Mouse (Mus musculus) heart, embryonic 10.5 days (tissue): ENCODE measurements around the gene Tmem37. TPM values are rescaled to one million over a fixed set of nuclear protein-coding genes. Genes with fewer than 3 reads are reported as not detected.

Experiments
- DNase-seq: peaks from one replicate; pipeline ENCODE4 v3.0.0-alpha.2; 2017; ENCODE audit warnings: low spot score
- H3K27ac ChIP-seq: fragments of 300-500 bp; sonication (generic); 2 replicates; pipeline ENCODE4 v1.5.1; 2016; ENCODE audit warnings: mild to moderate bottlenecking
- H3K27me3 ChIP-seq: fragments of 300-500 bp; sonication (generic); 2 replicates; pipeline ENCODE4 v1.6.1; 2016; ENCODE audit warnings: mild to moderate bottlenecking; ENCODE audit not compliant: poor library complexity, insufficient read depth, severe bottlenecking
- H3K36me3 ChIP-seq: fragments of 300-500 bp; sonication (generic); 2 replicates; pipeline ENCODE4 v1.6.1; 2016; ENCODE audit warnings: mild to moderate bottlenecking, moderate library complexity
- H3K4me1 ChIP-seq: fragments of 300-500 bp; sonication (generic); 2 replicates; pipeline ENCODE4 v1.6.1; 2016; ENCODE audit warnings: mild to moderate bottlenecking
- H3K4me3 ChIP-seq: fragments of 300-500 bp; sonication (generic); 2 replicates; pipeline ENCODE4 v1.5.1; 2016; ENCODE audit warnings: mild to moderate bottlenecking, moderate library complexity
- H3K9me3 ChIP-seq: fragments of 300-500 bp; sonication (generic); 2 replicates; pipeline ENCODE4 v1.6.1; 2016; ENCODE audit warnings: mild to moderate bottlenecking, moderate library complexity
- whole genome bisulfite sequencing: fragments of 180-500 bp; shearing (Covaris S2); methylation state at CpG from one replicate; pipeline ENCODE4 v1.1.7; 2016; 5-methylcytosine and 5-hydroxymethylcytosine counted together
- polyA plus RNA-seq: library from polyadenylated mRNA; unstranded; fragments of >200 nt; fragmentation: Nextera tagmentation; extraction: Ambion mirVana; gene quantifications from 2 replicates; pipeline ENCODE4 v1.2.1, GENCODE M21; 2016

Gene Tmem37
- polyA plus RNA-seq, 1 experiment from 2014 or later = 22.5 TPM

DNA sequence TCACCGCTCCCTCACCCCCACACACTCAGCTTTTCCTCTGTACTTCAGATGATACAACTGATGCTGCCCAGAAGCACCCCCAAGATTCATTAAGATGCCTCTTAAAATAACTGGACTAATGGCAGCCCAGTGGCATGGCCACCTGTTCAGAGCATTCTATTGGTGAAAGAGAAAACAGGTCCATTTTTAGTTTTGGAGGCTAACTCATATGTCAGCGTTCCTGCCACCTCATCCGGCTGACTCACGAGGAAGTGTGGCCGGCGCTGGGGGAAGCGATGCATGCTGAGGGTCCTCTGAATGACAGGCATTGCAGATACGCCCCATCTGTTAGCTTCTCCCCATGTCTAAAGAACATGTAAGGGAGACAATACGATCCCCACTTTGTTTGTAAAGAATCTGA lies 35.3 kb downstream of the Tmem37 start:
- peaks cover 6% of the 10 kb centered on the region; the same call in 1 of the 2 replicates for H3K27me3 ChIP-seq
- 76% methylated on average over 9 of the region's 9 CpGs for WGBS
- no peak for DNase-seq
- H3K4me3 ChIP-seq = no peak overlapping the region
- H3K4me1 ChIP-seq = peaks cover 5% of the 10 kb centered on the region; the same call in 1 of the 2 replicates
- no peaks in the 10 kb centered on the region for H3K36me3 ChIP-seq
- H3K9me3 ChIP-seq = no peaks in the 10 kb centered on the region
- no peak overlapping the region for H3K27ac ChIP-seq

DNA sequence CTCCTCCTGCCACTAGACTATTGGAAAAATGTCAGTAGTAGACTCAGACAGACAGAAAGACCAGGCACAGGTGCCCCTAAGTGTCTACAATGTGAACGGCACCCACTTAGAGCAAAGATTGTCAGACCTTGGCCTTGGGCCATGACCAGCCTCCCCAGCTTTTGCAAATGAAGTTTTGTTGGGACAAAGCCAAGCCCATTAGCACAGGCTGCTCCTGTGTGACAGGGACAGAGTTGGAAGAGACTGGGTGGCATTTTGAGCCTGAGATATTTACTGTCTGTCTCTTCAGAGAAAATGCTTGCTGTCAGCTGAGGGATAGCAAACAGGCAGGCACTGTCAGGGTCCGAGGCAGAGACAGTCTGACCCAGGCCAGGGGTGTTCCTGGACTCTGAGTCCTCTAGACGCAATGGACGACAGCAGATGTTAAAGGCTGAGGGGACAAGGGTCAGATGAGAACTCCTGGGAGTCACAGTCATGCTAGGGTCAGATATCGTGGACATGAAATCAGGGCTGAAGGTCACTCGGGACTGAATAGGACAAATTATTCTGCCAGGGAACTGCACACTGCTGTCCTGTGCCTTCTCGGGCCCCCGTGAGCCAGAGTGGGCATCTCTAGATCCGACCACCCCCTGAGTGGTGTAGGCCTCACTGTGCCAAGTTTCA lies 36.7 kb downstream of the Tmem37 start:
- Histone ChIP-seq H3K9me3 (no peaks in the 10 kb centered on the region), H3K4me1 (peaks cover 13% of the 10 kb centered on the region), H3K36me3 (no peaks in the 10 kb centered on the region), H3K27ac (no peak overlapping the region), H3K27me3 (peaks cover 11% of the 10 kb centered on the region; the same call in 1 of the 2 replicates), H3K4me3 (no peak overlapping the region)
- WGBS = 68% methylated on average over 9 of the region's 9 CpGs
- DNase-seq = no peak

DNA sequence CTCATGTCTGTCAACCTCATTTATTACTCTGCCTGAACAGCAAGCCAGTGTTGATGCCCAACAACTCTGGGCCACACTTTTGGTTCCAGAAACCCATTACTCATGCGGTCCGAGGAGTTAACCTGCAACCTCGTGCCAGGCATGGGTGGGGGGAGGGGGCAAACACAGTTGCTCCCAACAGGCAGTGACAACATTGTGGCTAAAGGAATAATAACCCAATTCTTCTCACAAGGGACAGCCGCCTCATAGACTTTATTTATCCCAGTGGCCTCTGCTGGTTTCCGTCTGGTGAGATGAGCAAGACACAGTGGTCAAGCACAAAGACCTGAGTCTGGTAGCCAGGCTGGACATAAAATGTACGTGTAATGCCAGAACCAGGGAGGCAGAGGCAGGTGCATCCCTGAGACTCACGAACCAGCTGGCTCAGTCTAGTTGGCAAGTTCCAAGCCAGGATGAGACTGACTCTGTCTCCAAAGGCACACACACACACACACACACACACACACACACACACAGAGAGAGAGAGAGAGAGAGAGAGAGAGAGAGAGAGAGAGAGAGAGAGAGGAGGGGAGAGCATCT lies 38.3 kb downstream of the Tmem37 start:
- Histone ChIP-seq H3K36me3 (no peaks in the 10 kb centered on the region), H3K4me1 (peaks cover 13% of the 10 kb centered on the region), H3K27me3 (peaks cover 13% of the 10 kb centered on the region; the same call in 1 of the 2 replicates), H3K27ac (no peak overlapping the region), H3K4me3 (no peak overlapping the region), H3K9me3 (no peaks in the 10 kb centered on the region)
- DNase-seq = no peak
- 80% methylated on average over 7 of the region's 7 CpGs for WGBS

DNA sequence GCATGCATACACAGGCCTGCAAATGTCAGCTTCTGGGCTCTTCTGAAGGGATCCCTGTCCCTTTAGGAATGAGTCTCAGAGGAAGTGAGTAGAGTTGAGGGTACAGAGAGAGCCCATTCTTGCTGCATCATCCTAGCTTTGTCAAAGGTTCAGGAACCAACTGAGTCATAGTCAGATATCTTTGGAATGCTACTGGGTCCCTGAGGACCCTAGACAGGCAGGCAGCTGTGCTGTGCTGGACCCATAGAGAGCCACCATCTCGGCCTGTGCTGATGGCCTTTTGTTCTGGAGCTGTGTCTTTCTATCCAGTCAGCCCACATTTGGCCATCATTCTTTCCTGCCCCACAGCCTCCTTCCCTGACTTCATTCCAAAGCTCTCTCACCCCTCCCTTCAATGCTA lies 39.1 kb downstream of the Tmem37 start:
- no peak overlapping the region for H3K4me3 ChIP-seq
- 56% methylated on average over 1 of the region's 1 CpGs for WGBS
- H3K4me1 ChIP-seq = peaks cover 13% of the 10 kb centered on the region
- H3K27ac ChIP-seq = no peak overlapping the region
- peaks cover 13% of the 10 kb centered on the region; the same call in 1 of the 2 replicates for H3K27me3 ChIP-seq
- no peaks in the 10 kb centered on the region for H3K9me3 ChIP-seq
- H3K36me3 ChIP-seq = no peaks in the 10 kb centered on the region
- DNase-seq = no peak

DNA sequence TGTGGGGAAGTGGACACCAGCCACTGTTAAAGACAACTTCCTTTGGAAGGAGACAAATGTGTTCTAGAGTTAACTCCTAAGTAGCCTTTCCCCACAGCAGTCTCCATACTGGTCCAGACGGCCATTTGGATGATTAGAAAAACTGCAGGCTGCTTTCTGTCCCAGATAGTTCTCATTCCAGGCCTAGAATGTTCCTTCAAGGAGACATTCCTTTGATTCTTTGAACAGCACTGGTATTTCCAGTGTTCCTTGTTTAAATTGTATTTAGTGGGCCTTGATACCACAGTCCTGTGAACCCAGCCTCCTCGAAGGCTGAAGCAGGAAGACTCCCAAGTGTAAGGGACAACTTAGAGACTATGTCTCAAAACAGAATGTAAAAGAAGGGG lies 40.4 kb downstream of the Tmem37 start:
- 67% methylated on average over 2 of the region's 2 CpGs for WGBS
- DNase-seq = no peak

DNA sequence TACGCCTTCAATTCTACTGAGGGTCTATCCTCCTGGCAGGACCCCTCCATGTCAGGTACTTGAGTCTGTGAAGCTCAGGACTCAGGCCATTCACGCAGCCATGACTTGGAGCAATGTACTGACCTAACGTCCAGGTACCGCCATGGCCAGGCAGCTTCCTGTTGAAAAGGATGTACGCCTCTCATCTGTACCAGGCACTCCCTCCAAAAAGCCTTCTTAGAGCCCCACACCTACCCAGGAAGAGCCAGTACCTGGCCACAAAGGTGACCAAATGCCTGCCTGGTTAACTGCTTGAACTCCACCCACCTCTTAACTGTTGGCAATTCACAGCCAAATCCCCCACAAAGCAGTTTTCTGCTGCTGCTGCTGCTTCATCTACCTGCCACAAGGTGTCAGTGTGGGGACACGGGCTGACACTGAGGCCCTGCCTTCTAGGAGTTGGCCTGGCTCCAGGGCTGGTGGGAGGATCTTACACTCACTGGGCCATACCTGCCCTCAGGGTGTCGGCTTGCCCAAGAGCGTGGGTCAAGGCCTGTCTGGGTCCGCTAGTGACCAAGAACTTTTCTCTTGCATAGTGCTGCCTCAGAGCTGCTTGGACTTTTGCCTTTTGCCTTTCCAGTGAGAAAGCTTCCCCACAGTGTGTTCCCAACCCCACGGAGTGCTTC lies 40.9 kb downstream of the Tmem37 start:
- peaks cover 16% of the 10 kb centered on the region for H3K4me1 ChIP-seq
- peaks cover 13% of the 10 kb centered on the region; the same call in 1 of the 2 replicates for H3K27me3 ChIP-seq
- peak; percentile 87 for DNase-seq
- no peaks in the 10 kb centered on the region for H3K9me3 ChIP-seq
- 0 out of 2 replicates have a peak overlapping the region, but pooled peaks have one; percentile 42 for H3K27ac ChIP-seq
- no peak overlapping the region for H3K4me3 ChIP-seq
- no peaks in the 10 kb centered on the region for H3K36me3 ChIP-seq
- WGBS = 42% methylated on average over 10 of the region's 10 CpGs

More for the DNA sequence above, 40.4 kb downstream of the Tmem37 start:
- peaks cover 13% of the 10 kb centered on the region for H3K4me1 ChIP-seq
- H3K36me3 ChIP-seq = no peaks in the 10 kb centered on the region
- no peaks in the 10 kb centered on the region for H3K9me3 ChIP-seq
- H3K27ac ChIP-seq = 0 out of 2 replicates have a peak overlapping the region, but pooled peaks have one; percentile 42
- H3K4me3 ChIP-seq = no peak overlapping the region
- peaks cover 13% of the 10 kb centered on the region; the same call in 1 of the 2 replicates for H3K27me3 ChIP-seq

DNA sequence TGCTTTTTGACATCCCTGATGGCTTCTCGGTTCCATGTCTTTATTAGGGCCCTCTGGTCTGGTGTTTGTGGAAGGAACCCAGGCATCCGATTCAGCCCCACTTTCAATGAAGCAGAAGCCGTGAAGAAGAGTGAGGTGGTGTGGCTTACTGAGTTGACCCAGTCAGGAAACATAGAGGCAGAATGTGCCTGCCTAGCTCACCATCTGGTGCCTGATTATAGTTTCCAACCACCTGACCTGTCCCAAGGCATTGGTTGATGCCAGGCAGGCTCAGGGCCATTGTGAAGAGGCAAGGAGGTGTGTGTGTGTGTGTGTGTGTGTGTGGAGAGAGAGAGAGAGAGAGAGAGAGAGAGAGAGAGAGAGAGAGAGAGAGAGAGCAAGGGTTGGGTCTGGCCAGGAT lies 43.4 kb downstream of the Tmem37 start:
- Histone ChIP-seq H3K4me3 (no peak overlapping the region), H3K4me1 (peaks cover 19% of the 10 kb centered on the region), H3K27me3 (peaks cover 7% of the 10 kb centered on the region; the same call in 1 of the 2 replicates), H3K27ac (no peak overlapping the region), H3K36me3 (no peaks in the 10 kb centered on the region), H3K9me3 (no peaks in the 10 kb centered on the region)
- WGBS = 74% methylated on average over 3 of the region's 3 CpGs
- DNase-seq = no peak

DNA sequence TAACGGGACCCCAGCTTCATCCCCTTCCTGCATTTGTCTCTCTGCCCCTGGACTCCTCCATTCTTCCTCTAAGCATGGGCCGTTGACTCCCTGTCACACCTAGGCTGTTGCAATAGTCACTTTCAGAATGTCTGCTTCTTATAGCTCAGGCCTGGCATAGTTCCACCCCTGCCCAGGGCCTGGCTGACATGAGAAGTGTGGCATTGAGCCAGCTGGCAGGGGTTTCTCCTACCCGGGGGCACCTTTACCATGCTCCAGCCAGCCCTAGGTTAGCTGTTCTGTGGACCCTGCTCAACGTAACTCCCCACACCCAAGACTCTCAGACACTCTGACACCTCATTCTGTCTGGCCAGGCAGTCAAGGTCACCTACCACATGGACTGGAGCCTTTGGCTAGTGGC lies 46.2 kb downstream of the Tmem37 start:
- Histone ChIP-seq H3K27me3 (peaks cover 7% of the 10 kb centered on the region; the same call in 1 of the 2 replicates), H3K4me3 (no peak overlapping the region), H3K27ac (no peak overlapping the region), H3K9me3 (no peaks in the 10 kb centered on the region), H3K36me3 (no peaks in the 10 kb centered on the region), H3K4me1 (peaks cover 25% of the 10 kb centered on the region)
- no peak for DNase-seq
- 69% methylated on average over 4 of the region's 4 CpGs for WGBS

DNA sequence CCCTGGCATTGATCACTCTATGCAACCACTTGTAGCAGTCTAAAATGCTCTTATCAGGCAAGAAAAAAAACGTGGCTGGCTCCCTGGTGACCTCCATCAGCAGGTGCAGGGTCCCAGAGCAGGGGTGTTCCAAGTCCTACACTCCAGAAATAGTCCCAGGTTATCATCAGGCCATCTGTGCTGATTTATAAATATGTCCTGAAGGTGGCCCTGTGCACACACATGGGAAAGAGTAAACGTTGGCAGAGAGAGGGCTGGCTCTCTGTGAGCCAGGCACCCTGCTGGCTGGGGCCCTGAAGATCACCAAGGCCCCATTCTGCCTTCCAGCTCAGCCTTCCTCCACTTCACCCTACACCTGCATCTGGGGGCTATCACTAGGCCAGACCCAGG lies 48.8 kb downstream of the Tmem37 start:
- H3K4me1 ChIP-seq = peaks cover 25% of the 10 kb centered on the region
- H3K4me3 ChIP-seq = no peak overlapping the region
- peak overlapping the region; percentile 50; the same call in 1 of the 2 replicates for H3K27ac ChIP-seq
- no peaks in the 10 kb centered on the region for H3K36me3 ChIP-seq
- WGBS = 17% methylated on average over 2 of the region's 2 CpGs
- H3K27me3 ChIP-seq = no peaks in the 10 kb centered on the region
- DNase-seq = no peak
- no peaks in the 10 kb centered on the region for H3K9me3 ChIP-seq

DNA sequence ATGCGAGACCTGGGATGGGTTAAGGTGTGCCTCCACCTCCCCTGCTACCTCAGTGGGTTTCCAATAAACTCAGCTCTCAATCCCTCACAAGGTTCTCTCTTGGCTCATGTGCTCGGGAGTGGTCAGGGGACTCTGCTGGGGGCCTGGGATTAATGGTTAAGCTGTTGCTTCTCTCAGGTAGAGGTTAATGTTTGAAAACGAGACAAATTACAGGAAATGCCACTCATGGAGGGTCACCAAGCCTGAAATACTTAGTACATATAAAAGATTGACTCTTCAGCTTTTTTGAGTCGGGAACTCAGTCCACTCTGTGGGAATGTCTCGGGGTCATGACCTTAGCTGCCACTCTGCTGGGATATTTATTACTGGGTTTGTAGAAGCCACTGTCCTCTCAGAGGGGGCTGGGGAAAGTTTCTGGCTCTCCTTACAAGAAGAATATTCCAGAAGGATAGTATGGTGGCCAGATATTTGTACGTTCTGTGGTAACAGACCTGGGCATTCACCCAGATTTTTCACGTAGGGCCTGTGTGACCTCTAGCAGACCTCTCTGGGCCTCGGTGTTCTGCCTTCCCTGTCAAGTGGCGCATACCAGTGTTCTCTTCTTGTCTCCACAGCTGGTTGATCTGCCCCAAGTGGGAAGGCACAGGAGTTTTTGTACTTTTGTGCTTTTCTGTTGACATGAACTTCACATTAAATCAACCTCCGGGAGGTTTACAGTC lies 49.4 kb downstream of the Tmem37 start:
- no peak for DNase-seq
- peaks cover 25% of the 10 kb centered on the region for H3K4me1 ChIP-seq
- no peaks in the 10 kb centered on the region for H3K27me3 ChIP-seq
- 54% methylated on average over 10 of the region's 10 CpGs for WGBS
- peak overlapping the region; percentile 50; the same call in 1 of the 2 replicates for H3K27ac ChIP-seq
- no peak overlapping the region for H3K4me3 ChIP-seq
- no peaks in the 10 kb centered on the region for H3K9me3 ChIP-seq
- H3K36me3 ChIP-seq = no peaks in the 10 kb centered on the region

DNA sequence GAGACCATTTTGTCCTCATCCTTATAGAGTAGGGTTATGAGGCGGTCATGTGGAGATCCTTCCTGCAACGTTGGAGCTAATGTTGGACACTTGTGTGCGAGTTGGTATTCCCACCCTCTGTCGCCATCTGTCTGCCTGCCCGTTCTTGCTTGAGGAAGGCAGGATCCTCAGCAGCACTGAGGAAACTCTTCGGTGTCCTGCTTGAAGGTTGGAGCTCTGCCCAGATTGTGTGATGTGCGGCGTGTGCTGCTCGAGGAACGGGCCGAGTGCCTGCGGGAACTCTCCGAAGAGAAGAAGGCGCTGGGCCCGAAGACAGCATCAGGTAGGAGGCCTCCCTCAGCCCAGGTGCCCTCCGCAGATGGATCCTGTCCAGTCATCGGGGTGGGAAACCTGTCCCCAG lies 51.9 kb downstream of the Tmem37 start:
- DNase-seq = no peak
- peaks cover 16% of the 10 kb centered on the region for H3K4me1 ChIP-seq
- H3K9me3 ChIP-seq = no peaks in the 10 kb centered on the region
- WGBS = 86% methylated on average over 17 of the region's 17 CpGs
- no peaks in the 10 kb centered on the region for H3K27me3 ChIP-seq
- no peaks in the 10 kb centered on the region for H3K36me3 ChIP-seq
- no peak overlapping the region for H3K4me3 ChIP-seq
- H3K27ac ChIP-seq = no peak overlapping the region

DNA sequence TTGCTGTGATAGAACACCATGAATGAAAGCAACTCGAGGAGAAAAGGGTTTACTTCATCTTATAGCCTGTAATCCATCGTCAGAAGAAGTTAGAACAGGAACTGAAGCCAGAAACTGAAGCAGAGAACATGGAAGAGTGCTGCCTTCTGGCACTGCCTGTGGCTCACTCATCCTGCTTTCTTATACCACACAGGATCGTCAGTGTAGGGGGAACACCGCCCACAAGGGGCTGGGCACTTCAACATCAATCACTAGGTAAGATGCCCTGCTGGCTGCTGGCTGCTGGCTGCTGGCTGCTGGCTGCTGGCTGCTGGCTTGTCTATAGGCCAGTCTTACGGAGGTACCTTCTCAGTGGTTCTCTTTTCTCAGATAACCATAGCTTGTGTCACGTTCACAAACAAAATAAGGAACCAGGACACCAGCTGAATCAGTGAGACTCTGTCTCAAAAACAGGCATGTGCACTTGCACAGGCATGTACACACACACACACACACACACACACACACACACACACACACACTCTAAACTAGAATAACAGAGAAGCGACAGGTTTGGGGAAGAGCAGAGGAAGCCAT lies 53.5 kb downstream of the Tmem37 start:
- 56% methylated on average over 7 of the region's 7 CpGs for WGBS
- H3K9me3 ChIP-seq = no peaks in the 10 kb centered on the region
- no peak for DNase-seq
- no peak overlapping the region for H3K27ac ChIP-seq
- H3K27me3 ChIP-seq = no peaks in the 10 kb centered on the region
- no peak overlapping the region for H3K4me3 ChIP-seq
- H3K36me3 ChIP-seq = no peaks in the 10 kb centered on the region
- H3K4me1 ChIP-seq = peaks cover 16% of the 10 kb centered on the region
